Mouse (Mus musculus) adipocyte (in vitro differentiated cells): ENCODE results near the gene St6gal1.

Experiments
- DNase-seq: peaks from one replicate; pipeline ENCODE4 v3.0.0-alpha.2; 2016; ENCODE audit warnings: low spot score

Gene St6gal1

GRCm38 (mm10) chr16:23251445-23251773 is 26.9 kb downstream of the St6gal1 start:
- no peak for DNase-seq

DNA sequence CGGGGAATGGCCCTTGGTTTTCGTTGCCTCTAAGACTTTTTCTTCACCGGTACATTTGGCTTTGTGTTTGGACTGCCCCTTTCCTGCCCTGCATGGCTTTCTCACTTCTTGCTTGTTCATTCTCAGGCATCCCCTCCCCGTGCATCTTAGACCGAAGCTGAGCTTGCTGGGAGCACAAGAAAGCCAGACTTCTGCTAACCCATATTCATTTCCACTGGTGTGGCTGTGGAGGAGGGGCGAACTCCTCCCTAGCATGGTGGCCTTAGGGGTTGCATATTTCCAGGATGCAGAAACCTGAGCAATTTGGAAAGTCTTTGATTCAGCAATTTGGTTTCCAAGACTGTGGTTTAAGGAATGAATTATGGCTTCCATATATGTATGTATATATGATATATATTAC is 29.1 kb downstream of the St6gal1 start:
- DNase-seq, result no peak

- DNase-seq, result peak; percentile 83
These were observed 29.5 kb downstream of the St6gal1 start for GRCm38 (mm10) chr16:23254062-23254461.

DNA sequence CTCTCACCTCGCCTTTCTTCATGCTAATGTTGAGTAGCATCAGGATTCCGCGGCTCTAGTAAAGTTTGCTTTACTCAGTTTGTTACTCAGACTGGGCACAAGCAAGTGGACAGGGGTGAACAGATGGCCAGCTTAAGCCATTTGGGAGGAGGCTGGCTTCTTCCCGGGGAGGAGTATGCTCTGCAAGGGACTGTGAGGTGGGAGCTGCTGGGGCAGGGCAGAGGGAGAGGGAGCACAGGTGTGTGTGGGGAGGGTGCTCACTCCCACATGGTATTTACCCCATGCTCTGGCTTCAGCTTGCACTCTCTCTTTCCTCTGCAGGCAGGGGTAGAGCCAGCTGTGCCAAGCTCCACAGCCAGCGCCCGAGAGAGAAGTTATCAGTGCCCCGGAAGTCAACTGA is 32.1 kb downstream of the St6gal1 start:
- DNase-seq, result no peak

DNA sequence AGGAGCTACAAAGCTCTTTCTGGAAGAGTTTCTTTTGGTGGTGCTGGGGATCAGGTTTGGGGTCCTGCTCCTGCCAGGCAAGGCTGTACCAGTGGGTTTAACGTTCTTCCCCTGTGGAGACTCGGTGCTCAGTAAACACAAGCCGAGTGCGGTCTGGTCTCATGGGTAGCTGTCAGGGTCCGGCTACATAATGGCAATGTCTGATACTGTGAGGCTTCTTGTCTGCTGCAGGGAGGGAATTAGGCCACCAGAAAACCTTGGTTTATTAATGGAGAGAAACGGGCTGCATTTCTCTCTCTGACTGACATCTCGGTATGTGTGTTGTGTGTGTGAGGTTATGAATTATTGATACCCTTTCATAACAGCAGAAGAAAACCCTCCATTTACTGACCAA is 33.9 kb downstream of the St6gal1 start:
- DNase-seq, result no peak

DNA sequence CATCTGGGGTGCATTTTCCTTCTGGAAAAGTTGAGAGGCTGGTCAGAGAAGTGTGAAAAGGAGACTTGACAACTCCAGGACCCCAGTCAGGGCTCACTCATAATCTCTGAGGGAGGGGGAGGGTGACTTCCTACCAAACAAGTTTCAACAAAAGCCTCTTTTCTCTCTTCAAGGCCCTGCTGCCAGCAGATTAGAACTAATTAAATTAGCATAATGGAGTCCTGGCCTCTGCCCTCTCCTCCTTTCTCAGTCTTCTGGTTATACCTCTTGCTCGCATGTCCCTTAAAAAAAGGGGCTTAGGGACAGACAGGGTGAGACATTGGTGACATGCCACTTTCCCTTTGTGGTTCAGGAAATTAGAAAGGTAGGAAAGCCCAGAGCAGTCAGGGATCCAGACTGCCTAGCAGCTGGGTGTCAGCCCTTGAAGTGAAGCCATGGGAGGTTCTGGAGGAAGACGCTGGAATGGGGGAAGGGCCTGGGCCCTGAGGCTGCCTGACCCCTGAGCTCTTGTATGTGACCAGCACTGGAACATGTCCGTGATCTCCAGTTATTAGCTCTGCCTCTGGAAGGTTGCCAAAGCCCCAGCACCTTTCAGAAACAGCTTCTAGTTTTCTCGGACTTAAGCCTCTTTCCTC is 34.4 kb downstream of the St6gal1 start:
- no peak for DNase-seq

GRCm38 (mm10) chr16:23259580-23259979 is 35.0 kb downstream of the St6gal1 start:
- no peak for DNase-seq

DNA sequence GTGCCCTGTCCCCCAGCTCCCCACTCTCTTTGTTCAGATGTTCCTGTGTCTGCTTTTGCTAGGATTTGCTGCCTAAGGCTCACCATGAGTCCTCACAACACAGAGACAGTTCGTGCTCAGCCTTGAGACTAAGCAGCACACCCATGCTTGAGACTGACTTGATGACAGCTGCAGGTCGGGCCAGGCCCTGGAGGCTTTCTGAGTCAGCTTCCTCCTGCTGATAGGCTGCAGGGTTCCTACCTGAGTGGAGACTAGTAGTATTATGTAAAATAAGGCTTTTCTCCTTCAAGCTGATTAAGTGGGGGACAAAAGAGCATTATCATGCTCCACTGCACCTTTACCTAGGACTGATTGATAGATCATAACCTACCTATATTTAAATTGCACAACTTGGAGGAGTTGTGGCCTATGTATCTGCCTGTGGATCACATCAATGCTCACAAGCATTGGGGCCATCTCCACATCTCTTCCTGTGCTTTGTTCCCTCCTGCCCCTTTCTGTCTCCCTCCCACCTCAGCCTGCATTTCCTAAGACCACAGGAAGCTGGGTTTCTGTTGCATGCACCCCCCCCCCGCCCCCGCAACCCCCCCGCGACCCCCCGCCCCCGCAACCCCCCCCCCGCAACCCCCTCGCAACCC is 37.7 kb downstream of the St6gal1 start:
- DNase-seq, result no peak

DNA sequence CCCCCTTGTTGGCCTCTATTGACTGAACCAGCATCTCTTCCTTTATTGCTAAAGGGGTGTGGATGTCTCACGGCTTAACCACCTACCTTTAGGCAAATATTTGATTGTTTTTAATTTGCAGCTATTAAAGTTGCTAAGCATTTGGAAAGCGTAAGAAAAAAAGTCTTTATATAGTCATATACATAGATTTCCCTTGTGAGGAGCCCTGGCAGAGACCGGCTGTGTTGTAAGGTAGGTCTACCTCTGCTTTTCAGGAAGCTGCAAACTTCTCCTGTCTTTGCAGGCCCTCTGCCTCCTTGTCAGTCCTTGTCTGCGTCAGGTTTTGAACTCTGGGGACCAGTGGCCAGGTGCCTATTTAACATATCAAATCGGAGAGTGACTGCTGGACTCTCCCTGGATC is 38.3 kb downstream of the St6gal1 start:
- no peak for DNase-seq

GRCm38 (mm10) chr16:23264999-23265398 is 40.5 kb downstream of the St6gal1 start:
- DNase-seq, result no peak

GRCm38 (mm10) chr16:23265481-23265880 is 40.9 kb downstream of the St6gal1 start:
- no peak for DNase-seq

DNA sequence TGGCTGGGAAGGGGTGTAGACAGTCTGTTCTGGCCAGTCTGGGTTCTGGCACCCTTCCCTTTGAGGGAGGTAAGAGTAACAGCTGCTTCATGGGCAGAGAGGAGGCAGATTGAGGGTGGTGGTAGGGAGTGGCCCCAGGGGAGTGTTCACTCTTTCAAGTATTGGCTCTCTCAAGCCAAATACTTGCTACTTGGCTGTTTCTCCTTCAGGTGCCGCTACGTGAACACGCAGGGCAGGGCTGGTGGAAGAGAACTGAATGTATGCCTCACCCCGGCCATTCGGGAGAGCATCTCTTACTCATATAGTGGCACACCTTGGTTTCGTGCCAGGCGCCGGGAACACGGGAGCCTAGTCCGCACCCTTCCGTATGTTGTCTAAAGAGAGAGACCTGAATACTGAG is 41.8 kb downstream of the St6gal1 start:
- no peak for DNase-seq

GRCm38 (mm10) chr16:23266896-23267295 is 42.4 kb downstream of the St6gal1 start:
- DNase-seq, result no peak

DNA sequence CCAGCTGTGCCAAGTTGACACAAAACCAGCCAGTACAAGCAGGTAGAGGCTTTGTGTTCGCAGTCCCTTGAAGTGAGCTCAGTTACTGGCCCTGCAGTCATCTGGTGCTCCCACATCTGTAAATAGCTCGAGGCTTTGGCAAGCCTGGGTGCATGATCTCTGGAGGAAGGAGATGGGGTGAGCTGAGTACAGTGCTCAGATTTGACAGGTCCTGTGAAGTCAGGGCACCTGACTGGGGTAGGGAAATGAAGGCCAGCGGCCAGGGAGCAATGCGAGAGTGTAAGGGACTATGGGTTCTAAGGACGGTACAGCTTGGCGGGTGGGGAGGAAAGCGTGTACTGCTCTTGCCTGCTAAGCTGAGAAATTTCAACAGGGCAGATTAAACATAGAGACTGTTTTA is 43.7 kb downstream of the St6gal1 start:
- DNase-seq, result no peak

DNA sequence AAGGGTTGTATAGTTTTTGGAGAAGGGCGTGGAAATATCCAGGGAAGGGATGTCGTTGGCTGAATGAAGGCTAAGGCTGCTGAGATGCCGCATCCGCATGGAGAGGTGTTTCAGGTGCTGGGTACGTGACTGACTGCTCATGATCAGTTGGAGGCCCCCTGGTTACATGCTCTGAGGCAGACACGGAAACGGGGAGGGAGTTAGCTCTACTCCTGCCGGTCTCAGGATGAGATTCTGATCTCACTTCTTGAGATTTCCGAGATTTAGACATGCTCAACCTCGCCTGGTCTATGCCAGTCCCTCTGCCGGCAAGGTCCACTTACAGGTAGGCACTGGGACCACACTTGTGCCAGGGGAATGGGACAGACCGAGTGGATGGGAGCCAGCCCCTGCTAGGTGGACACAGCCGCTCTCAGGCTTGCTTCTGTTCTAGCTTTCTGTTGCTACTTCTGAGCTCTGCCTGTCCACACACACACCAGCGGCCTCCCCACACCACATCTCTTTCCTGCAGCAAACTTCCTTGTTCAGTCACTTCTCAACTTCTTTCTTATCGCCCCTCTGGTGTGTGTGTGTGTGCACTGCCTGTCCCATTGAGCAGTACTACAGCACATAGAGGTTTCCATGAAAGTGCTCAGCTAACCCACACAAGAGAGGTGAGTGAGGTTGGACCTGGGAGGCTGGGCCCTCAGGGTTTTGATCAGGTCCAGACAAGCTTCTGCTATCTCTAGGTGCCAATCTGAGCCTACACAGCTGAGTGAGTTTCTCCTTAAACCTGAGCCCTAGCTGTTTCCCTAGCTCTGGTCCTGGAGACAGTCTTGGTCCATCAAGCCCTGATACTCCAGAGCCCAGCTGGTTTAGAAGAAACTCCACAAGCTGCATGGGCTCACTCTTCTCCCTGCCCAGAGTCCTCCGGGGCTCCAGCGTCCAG is 44.8 kb downstream of the St6gal1 start:
- DNase-seq, result no peak

GRCm38 (mm10) chr16:23269984-23270912 is 45.7 kb downstream of the St6gal1 start:
- peak; percentile 58 for DNase-seq

GRCm38 (mm10) chr16:23270913-23271253 is 46.3 kb downstream of the St6gal1 start:
- DNase-seq, result no peak

GRCm38 (mm10) chr16:23271746-23272520 is 47.4 kb downstream of the St6gal1 start:
- DNase-seq, result no peak

- peak; percentile 37 for DNase-seq
These were observed 48.1 kb downstream of the St6gal1 start for GRCm38 (mm10) chr16:23272521-23273230.

DNA sequence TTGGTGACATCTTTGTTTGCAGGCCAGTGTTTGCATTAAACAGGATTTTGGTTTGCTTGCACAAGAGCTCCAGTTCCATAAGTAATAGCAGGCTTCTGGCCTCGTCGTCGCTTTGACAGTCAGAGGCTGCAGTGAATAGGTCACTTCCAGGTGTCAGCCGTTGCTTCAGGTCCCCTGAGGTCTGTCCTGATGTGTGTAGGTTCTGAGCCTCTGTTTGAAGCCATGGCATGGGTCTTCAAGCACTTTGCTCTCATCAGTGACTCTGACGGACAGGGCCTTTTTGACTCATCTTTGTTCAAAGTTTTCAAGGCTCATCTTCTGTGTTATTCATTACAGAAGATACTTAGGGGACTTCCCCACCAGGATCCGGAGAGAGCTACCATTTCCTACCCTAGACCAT is 49.5 kb downstream of the St6gal1 start:
- no peak for DNase-seq
